Mouse (Mus musculus) kidney, postnatal 0 days (tissue): ENCODE measurements around the gene Slc25a14. TPM values are rescaled to one million over a fixed set of nuclear protein-coding genes. Genes with fewer than 3 reads are reported as not detected.
A peak's percentile ranks its signal among the peaks of the same experiment; 100 is the strongest.

Experiments
- ATAC-seq: fragments of 200-750 bp; cut with Nextera tagmentation; replicated peaks from 2 replicates; pipeline ENCODE4 v1.8.0; 2017; ENCODE audit warnings: low read depth, moderate number of reproducible peaks, moderate TSS enrichment, moderate library complexity; ENCODE audit not compliant: low FRiP score
- DNase-seq: peaks from one replicate; pipeline ENCODE4 v3.0.0-alpha.2; 2016; ENCODE audit warnings: low spot score
- H3K27ac ChIP-seq: fragments of 300-500 bp; sonication (generic); 2 replicates; pipeline ENCODE4 v1.5.1; 2014; ENCODE audit warnings: mild to moderate bottlenecking
- H3K27me3 ChIP-seq: fragments of 300-500 bp; sonication (generic); 2 replicates; pipeline ENCODE4 v1.6.1; 2014; ENCODE audit warnings: low read length, mixed read lengths; ENCODE audit not compliant: insufficient read depth
- H3K36me3 ChIP-seq: fragments of 300-500 bp; sonication (generic); 2 replicates; pipeline ENCODE4 v1.6.1; 2014; ENCODE audit warnings: low read length, mixed read lengths; ENCODE audit not compliant: insufficient read depth
- H3K4me1 ChIP-seq: fragments of 300-500 bp; sonication (generic); replicated peaks from 2 replicates; pipeline ENCODE4 v1.6.1; 2014; ENCODE audit warnings: antibody characterized with exemption, low read length, mixed read lengths; ENCODE audit not compliant: insufficient read depth
- H3K4me2 ChIP-seq: fragments of 300-500 bp; sonication (generic); 2 replicates; pipeline ENCODE4 v1.6.1; 2014; ENCODE audit warnings: mild to moderate bottlenecking, low read length, moderate library complexity, mixed read lengths
- H3K4me3 ChIP-seq: fragments of 300-500 bp; sonication (generic); replicated peaks from 2 replicates; pipeline ENCODE4 v1.5.1; 2014; ENCODE audit warnings: low read depth, low read length
- H3K9ac ChIP-seq: fragments of 300-500 bp; sonication (generic); 2 replicates; pipeline ENCODE4 v1.6.1; 2014; ENCODE audit warnings: low read depth, low read length
- H3K9me3 ChIP-seq: fragments of 300-500 bp; sonication (generic); replicated peaks from 2 replicates; pipeline ENCODE4 v1.6.1; 2016; ENCODE audit warnings: low read length, inconsistent platforms, mixed read lengths
- CTCF ChIP-seq: IDR thresholded peaks from 2 replicates; pipeline ENCODE4 v1.5.1; 2016; ENCODE audit warnings: antibody characterized with exemption, low read depth, mild to moderate bottlenecking, moderate library complexity
- WGBS: fragments of 180-500 bp; shearing (Covaris S2); extraction: QIAGEN DNeasy Blood & Tissue Kit; methylation state at CpG from one replicate; pipeline ENCODE4 v1.1.7; 2014; 5-methylcytosine and 5-hydroxymethylcytosine counted together
- polyA plus RNA-seq: library from polyadenylated mRNA; unstranded; fragments of >200 nt; fragmentation: Nextera tagmentation; extraction: Ambion mirVana; gene quantifications from 2 replicates; pipeline ENCODE4 v1.2.1, GENCODE M21; 2015

Slc25a14 gene
- polyA plus RNA-seq, result 14.0 TPM in 2 replicates

DNA sequence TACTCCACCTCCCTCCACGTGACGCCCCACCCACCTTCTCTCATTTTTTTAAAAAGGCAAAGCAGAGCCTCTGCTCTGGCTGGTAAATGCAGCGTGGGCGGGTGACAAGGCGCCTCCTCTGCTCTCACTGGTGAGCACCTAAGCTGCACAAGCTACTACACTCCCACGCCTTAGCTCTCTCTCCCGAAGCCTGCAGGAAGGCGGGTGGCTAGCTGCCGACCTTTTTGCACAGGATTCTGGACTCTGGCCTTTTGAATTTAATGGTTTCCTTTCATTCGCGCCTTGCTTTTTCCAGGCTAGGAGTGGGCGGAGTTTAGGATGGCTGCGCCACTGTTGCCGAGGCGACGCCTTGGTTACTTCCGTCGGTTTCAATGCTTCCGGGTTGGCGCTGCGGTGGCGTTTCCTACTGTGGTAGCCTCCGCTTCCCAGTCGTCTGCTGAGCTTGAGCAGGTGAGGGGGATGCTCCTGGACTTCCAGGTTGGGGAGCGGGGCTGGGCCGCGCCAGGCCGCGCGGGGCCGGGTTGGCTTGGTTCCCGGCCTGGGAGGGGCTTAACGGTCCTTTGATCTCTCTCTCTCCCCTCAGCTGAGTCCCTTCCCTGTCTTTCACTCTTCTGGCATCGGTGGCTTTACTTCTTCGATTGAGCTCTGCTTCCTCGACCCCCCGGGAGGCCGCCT is at the start of gene Slc25a14:
Gene Slc25a14, plus strand, starts transcription at position 35 of the 675 bp plus-strand sequence.
- peak within 1 kb of the TSS; percentile 58 for H3K4me2 ChIP-seq
- 19% methylated on average over 38 of the region's 38 CpGs for WGBS
- peak within 1 kb of the TSS; percentile 50 for H3K4me3 ChIP-seq
- no peaks in the 10 kb centered on the region for H3K9me3 ChIP-seq
- peak; percentile 96 for ATAC-seq
- H3K9ac ChIP-seq, result peak within 1 kb of the TSS; percentile 53
- peak within 1 kb of the TSS; percentile 36; the same call in 1 of the 2 replicates for H3K27ac ChIP-seq
- DNase-seq, result peak; percentile 93
- no peak for TF ChIP-seq CTCF
- no peaks in the 10 kb centered on the region for H3K27me3 ChIP-seq
- no peaks in the 10 kb centered on the region for H3K4me1 ChIP-seq
- no peaks in the 10 kb centered on the region for H3K36me3 ChIP-seq

DNA sequence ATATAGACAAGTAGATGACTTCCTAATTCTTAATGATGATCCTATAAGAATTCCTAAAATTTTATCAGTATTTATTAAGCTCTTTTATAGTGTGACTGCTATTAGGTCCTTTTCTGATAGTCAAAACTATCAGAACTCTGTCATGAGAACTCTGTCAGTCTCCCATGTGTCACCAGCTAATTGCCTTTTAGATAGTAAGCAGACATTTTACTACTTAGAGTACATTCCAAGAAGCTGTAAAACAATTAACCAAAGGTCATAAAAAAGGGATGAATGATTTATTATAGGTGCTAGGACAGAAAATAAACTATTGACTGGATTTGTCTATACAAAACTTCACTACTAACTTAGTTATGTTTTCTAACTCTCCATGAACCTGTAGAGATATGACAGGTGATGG is 39.9 kb upstream of the Slc25a14 start:
- Histone ChIP-seq H3K9me3 (no peaks in the 10 kb centered on the region), H3K4me3 (no peak overlapping the region), H3K9ac (no peak overlapping the region), H3K36me3 (0 out of 2 replicates have a peak, but pooled peaks cover 5% of the 10 kb centered on the region), H3K27me3 (no peaks in the 10 kb centered on the region), H3K27ac (no peak overlapping the region), H3K4me1 (no peaks in the 10 kb centered on the region), H3K4me2 (no peak overlapping the region)
- TF ChIP-seq CTCF, result no peak
- DNase-seq (no peak), ATAC-seq (no peak)

- H3K9me3 ChIP-seq, result no peaks in the 10 kb centered on the region
- H3K4me1 ChIP-seq, result no peaks in the 10 kb centered on the region
- no peaks in the 10 kb centered on the region for H3K36me3 ChIP-seq
- H3K9ac ChIP-seq, result peak overlapping the region; percentile 67
- no peaks in the 10 kb centered on the region for H3K27me3 ChIP-seq
- TF ChIP-seq CTCF, result no peak
- H3K27ac ChIP-seq, result peak overlapping the region; percentile 83
- peak overlapping the region; percentile 65 for H3K4me3 ChIP-seq
- WGBS, result 36% methylated on average over 13 of the region's 15 CpGs
- ATAC-seq (peak; percentile 65; the same call in 1 of the 2 replicates), DNase-seq (peak; percentile 7)
- peak overlapping the region; percentile 56 for H3K4me2 ChIP-seq
These were observed 29.5 kb upstream of the Slc25a14 start for GRCm38 (mm10) chrX:48593721-48594098.

- Histone ChIP-seq H3K27ac (peak within 1 kb of the TSS; percentile 83), H3K27me3 (no peaks in the 10 kb centered on the region), H3K4me3 (peak within 1 kb of the TSS; percentile 65), H3K36me3 (no peaks in the 10 kb centered on the region), H3K4me2 (peak within 1 kb of the TSS; percentile 56), H3K4me1 (no peaks in the 10 kb centered on the region), H3K9me3 (no peaks in the 10 kb centered on the region), H3K9ac (peak within 1 kb of the TSS; percentile 67)
- 19% methylated on average over 45 of the region's 45 CpGs for WGBS
- peak; percentile 82 for DNase-seq
- peak; percentile 88 for ATAC-seq
- no peak for TF ChIP-seq CTCF
These were observed 29.0 kb upstream of the Slc25a14 start, which contains the start of gene Zfp280c for GRCm38 (mm10) chrX:48594099-48594760. TSS of gene Zfp280c (minus strand) at chrX:48594504.

DNA sequence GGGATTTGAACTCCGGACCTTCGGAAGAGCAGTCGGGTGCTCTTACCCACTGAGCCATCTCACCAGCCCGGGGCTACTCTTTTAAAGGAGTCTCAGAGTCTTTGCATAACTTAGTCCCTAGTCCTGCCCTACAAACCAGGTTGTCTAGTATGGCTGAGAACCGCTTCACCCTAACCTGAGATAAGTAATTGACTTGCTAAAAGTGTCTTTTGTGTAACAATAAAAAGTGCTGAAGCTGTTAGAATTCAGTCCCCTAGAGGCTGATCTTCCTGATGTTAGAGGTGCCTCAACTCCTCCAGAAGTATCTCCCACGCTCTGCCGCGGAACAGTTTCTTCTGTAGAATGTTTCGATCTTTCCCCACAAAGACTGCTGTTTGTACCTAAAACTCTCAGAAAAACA is 27.2 kb upstream of the Slc25a14 start:
- no peak for ATAC-seq
- Histone ChIP-seq H3K4me2 (no peak overlapping the region), H3K4me1 (no peaks in the 10 kb centered on the region), H3K9me3 (no peaks in the 10 kb centered on the region), H3K36me3 (no peaks in the 10 kb centered on the region), H3K27ac (no peak overlapping the region), H3K27me3 (no peaks in the 10 kb centered on the region), H3K9ac (no peak overlapping the region), H3K4me3 (no peak overlapping the region)
- no peak for TF ChIP-seq CTCF
- no peak for DNase-seq
- 74% methylated on average over 9 of the region's 9 CpGs for WGBS

DNA sequence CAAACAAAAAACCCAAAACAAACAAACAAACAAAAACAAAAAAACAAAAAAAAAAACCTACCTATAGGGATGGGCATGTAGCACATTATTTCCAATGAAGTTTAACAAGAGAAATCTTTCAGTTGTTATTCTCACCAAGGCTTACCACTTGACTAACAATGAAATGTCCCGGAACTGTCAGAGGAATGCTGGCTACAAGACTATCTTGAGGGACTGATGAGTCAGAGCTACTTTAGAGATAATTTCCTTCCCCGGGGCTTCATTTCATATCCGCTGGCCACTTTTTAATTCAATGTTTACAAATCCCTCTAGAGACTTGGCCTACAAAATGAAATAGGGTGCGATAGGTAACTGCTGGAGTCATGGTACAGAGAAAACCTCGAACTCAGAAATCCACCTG is 26.3 kb upstream of the Slc25a14 start:
- Histone ChIP-seq H3K36me3 (no peaks in the 10 kb centered on the region), H3K4me3 (no peak overlapping the region), H3K4me1 (no peaks in the 10 kb centered on the region), H3K27me3 (no peaks in the 10 kb centered on the region), H3K9ac (no peak overlapping the region), H3K4me2 (no peak overlapping the region), H3K9me3 (no peaks in the 10 kb centered on the region), H3K27ac (no peak overlapping the region)
- WGBS, result 82% methylated on average over 5 of the region's 5 CpGs
- DNase-seq (no peak), ATAC-seq (no peak)
- no peak for TF ChIP-seq CTCF
